Mouse (Mus musculus) right cerebral cortex, adult 2 months (tissue): ENCODE measurements at regions not wholly inside any gene's neighbourhood (a gene's known extent, or its start where the extent isn't known, plus 50 kb on each side); places are given as distances from the start of the nearest gene placed in this dataset.

Experiments used
- DNase-seq, 2 experiments: peaks; one replicate each; pipeline ENCODE4 v3.0.0; 2021 to 2022; ENCODE audit warnings: low spot score in 2 of 2

DNA sequence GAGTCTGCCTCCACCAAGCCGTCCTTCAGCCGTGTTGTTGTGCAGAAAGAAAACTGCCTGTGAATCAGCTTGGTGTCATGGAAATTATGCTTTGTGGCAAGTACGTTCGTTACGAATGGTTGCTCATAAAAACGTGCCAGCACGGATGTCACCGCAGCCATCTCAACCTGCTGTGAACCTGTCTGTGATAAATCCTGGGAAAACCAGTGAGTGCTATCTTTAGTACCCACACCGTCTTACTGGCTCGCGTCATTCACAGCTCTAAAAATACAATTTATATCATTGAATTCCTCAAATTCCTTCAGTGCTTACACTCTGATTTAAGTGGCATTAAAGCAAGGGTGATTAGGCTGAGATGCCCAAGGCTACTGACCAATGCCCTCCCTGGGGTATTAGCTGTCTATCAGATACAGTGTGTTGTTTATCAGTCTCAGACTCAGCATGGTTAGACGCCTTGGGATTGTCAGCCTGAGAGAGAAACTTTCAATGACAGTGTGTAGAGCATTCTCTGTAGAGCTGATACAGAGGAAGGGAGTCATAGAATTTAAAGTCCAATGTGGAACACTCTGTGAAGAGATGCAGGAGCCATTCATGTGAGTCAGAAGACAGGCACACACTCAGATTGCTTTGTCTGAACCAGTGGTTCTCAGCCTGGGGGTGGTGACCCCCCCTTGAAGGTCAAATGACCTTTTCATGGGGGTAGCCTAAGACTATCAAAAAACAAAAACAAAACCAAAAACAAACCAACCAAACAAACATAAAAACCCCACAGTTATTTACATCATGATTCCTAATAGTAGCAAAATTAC is 96.2 kb upstream of the Myocd start:
- peak; percentile 36 to 46 for DNase-seq

DNA sequence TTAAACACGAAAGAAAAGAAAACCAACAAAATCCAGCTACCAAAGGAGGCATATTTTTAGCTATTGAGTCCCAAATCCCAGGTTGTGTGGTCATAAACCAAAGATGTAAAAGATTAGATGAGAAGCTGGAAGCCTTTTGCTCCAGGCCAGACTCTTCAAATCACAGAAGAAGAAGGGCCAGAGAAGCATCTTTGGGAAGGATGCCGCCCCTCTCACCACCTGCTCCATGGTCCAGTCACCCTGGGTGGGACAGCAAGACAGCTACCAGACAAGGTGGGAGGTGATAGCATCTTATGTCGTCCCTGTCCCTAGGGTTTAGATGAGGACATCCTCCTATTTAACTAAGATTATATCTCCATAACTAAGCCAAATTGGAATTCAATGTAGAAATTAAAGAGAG is 95.1 kb upstream of the Myocd start:
- DNase-seq: no peak

DNA sequence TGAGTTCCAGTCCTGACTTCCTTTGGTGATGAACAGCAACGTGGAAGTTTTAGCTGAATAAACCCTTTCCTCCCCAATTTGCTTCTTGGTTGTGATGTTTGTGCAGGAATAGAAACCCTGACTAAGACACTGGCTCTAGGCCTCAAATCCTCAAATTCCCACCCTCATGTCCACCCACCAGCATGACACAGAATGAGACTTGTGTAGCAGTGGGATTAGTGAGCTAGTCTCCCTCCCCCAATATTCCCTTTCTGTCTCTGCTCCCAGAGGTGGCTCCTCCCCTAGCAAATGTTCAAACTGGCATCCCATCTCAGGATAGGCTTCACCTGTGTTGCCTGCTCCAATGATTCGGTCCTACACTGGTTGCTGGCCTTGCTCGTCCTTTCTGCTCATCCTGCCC is 94.1 kb upstream of the Myocd start:
- DNase-seq: peak in 1 of 2 experiments; percentile 20

DNA sequence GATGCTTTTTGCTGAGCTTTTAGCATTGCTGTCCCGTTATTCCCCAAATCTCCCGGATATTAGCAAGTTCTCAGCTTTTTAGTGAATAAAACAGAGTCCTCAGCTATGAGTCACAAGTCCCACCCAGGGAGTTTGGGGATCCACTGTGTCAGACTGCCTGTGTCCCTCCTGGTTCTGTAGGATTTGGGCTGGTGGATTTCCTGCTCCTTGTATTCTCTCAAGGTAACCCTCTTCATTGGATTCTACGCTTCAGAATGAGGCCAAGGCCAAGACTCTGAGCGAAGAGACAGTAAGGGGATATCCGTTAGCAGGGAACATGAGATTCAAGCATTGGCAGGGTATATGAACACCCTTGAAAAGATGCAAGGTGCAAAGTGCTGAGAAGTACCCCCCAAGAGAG is 90.9 kb upstream of the Myocd start:
- no peak for DNase-seq

GRCm38 (mm10) chr11:65358908-65359307 is 89.1 kb upstream of the Myocd start:
- peak; percentile 22 to 32 for DNase-seq

GRCm38 (mm10) chr11:65352516-65352915 is 82.7 kb upstream of the Myocd start:
- no peak for DNase-seq

DNA sequence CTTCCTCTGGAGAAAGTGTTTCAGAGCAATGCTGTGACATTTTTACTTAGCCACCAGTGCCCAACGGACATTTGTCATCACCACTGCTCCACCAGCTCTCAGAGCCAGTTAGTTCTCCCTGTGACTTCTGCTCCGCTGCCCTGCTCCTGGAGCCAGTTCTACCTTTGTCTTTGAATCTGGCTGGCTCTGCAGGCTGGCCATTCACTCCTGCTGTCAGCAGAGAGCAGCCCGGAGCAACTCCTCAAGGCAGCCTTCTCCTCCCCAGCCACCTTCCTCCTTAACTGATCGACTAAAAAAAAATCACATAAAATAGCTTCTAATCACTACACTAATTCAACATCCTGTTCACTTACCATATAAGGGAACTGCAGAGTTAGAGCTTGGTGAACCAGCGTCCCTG is 79.2 kb upstream of the Myocd start:
- DNase-seq: no peak

DNA sequence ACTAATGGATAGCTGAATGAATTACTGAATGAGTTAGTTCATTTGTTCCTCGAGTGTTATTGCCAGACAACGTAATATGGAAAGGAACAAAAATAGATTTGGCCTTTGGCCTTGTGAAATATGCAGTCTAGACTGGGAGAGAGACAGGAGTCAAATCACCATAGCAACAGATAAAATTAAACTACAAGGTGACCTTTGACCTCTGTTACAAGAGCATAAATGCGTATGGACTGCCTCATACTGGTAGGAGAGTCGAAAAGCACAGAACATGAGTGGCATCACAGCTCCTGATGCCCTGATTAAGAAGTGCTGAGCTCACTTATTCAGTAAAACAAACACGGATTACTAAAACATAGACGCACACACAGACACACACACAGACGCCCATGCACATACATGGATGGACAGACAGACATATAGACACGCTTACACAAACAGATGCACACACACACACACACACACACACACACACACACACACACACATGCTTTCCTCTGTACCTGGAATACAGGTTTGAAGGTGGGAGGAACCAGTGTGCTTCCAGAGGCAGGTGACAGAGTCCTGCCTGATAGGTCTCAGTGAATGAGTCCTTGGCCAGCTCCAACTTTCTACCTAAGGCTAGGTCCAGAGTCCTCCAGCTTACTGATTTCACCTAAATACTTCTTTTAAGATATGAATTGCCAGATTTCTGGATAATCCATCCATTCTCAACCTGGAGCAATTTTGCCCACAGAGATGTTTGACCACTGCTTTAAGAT is 72.1 kb upstream of the Myocd start:
- no peak for DNase-seq

GRCm38 (mm10) chr11:65334286-65334685 is 64.5 kb upstream of the Myocd start:
- DNase-seq: no peak

- no peak for DNase-seq
These were observed 63.3 kb upstream of the Myocd start for GRCm38 (mm10) chr11:65333101-65333500.

DNA sequence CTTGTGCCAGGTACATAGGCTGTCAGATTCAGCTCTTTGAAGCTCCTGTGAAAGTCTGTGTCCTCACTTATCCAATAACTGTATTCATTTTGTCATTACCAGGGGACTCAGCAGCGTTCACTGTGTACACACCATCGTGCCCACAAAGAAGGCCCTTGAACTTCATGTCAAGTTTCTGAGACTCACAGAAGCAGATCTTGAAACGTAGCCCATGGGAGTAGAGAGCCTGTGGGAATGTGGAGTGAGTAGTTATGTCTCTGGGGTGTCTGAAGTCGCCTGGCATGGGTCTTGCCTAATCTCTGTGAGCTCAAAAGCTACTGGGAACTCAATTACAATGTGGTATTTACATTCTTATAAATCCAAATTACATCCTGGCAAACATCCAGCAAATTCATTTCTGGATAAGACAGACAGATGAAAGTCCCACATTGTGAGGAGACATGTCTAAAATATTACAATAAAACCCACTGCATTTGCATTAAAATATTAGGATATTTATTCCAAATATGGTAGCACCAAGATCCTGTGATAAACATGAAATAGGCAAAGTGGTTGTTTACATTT is 53.2 kb upstream of the Myocd start:
- no peak for DNase-seq
